Mouse (Mus musculus): ENCODE measurements at regions not wholly inside any gene's neighbourhood (a gene's known extent, or its start where the extent isn't known, plus 50 kb on each side); places are given as distances from the start of the nearest gene placed in this dataset.
"Not testable (repeated sequence)": the region's sequence is repeated elsewhere in the genome, so short reads cannot be mapped to it uniquely, and the experiment has no call there.

GRCm38 (mm10) chr11:121956367-121957235, 126.6 kb downstream of the Ptchd3 start:
- not testable (repeated sequence) for TF ChIP-seq EP300, CTCF (IDR thresholded peaks at IDR 0.05)

All from lung, postnatal 0 days (tissue).